Mouse (Mus musculus) urinary bladder, postnatal 10 days (tissue): ENCODE measurements at regions not wholly inside any gene's neighbourhood (a gene's known extent, or its start where the extent isn't known, plus 50 kb on each side); places are given as distances from the start of the nearest gene placed in this dataset.
"Not testable (repeated sequence)": the region's sequence is repeated elsewhere in the genome, so short reads cannot be mapped to it uniquely, and the experiment has no call there.

Experiments used
- DNase-seq: peaks from one replicate; pipeline ENCODE4 v3.0.0; 2022; ENCODE audit warnings: low spot score

DNA sequence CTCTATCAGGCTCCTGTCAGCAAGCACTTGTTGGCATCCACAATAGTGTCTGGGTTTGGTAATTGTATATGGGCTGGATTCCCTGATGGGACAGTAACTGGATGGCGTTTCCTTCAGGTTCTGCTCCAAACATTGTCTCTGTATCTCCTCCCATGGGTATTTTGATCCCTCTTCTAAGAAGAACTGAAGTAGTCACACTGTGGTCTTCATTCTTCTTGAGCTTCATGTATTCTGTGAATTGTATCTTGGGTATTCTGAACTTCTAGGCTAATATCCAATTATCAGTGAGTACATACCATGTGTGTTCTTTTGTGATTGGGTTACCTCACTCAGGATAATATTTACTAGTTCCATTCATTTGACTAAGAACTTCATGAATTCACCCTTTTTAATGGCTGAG lies 119.2 kb upstream of the Gm21119 start:
- DNase-seq: not testable (repeated sequence)

DNA sequence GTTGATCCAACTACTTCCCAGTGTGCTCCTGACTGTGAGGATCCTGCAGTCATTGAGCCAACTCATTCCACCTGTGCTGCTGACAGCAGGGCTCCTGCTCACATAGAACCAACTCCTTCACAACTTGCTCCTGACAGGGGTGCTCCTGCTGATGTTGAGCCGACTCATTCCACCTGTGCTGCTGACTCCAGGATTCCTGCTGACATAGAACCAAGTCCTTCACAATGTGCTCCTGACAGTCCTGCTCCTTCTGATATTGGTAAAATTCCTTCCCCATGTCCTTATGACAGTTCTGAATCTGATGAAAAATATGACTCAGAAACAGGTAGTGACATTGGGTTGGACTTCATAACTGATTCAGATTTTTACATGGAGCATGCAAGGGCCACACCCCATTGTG lies 100.8 kb upstream of the Gm21119 start:
- not testable (repeated sequence) for DNase-seq

DNA sequence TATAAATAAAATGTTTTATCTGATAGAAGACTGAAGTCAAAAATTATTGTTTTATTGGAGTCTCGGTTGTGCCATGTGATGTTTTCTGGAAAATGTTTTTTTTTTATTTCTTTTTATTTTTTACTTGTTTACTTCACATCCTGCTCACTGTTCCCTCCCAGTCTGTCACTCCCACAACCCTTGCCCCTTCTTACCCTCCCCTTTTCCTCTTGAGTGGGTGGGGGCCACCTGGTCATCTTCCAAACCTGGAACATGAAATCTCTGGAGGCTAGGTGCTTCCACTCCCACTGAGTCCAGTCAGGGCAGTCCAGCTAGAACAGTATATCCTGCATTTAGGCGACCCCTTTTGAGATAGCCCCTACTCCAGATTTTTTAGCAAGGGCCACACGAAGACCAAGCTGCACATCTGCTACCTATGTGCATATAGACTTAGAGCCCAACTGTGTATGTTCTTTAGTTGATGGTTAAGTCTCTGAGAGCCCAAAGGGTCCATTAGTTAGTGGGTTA lies 98.3 kb upstream of the Gm21119 start:
- DNase-seq: not testable (repeated sequence)

DNA sequence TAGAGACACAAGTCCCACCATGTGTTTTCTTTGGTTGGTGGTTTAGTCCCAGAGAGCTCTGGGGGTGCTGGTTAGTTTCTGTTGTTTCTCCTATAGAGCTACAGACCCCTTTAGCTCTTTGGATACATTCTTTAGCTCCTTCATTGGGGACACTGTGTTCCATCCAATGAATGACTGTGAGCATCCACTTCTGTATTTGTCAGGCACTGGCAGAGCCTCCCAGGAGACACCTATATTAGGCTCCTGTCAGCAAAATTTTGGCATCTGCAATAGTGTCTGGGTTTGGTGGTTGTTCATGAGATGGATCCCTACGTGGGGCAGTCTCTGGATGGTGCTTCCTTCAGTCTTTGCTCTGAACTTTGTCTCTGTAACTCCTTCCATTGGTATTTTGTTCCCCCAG lies 97.2 kb upstream of the Gm21119 start:
- DNase-seq: not testable (repeated sequence)

DNA sequence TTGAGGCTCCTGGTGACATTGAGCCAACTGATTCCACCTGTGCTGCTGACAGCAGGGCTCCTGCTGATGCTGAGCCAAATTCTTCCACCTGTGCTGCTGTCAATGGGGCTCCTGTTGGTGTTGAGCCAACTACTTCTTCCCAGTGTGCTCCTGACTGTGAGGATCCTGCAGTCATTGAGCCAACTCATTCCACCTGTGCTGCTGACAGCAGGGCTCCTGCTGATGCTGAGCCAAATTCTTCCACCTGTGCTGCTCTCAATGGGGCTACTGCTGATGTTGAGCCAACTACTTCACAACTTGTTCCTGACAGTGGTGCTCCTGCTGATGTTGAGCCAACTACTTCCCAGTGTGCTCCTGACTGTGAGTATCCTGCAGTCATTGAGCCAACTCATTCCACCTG lies 90.2 kb upstream of the Gm21119 start:
- not testable (repeated sequence) for DNase-seq

DNA sequence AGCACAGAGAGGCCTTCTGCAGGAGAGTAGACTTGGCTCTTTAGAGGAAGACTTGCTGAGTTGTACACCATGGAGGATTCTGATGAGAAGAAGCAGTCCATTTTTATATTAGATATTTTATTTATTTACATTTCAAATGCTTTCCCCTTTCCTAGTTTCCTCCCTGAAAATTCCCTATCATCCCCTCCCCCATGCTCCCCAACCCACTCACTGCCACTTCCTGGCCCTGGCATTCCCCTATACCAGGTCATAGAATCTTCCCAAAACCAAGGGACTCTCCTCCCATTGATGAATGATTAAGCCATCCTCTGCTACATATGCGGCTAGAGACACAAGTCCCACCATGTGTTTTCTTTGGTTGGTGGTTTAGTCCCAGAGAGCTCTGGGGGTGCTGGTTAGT lies 85.7 kb upstream of the Gm21119 start:
- not testable (repeated sequence) for DNase-seq

DNA sequence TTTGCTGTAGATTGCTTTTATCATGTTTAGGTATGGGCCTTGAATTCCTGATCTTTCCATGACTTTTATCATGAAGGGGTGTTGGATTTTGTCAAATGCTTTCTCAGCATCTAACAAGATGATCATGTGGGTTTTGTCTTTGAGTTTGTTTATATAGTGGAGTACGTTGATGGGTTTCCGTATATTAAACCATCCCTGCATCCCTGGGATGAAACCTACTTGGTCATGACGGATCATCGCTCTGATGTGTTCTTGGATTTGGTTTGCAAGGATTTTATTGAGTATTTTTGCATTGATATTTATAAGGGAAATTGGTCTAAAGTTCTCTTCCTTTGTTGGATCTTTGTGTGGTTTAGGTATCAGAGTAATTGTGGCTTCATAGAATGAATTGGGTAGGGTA lies 75.7 kb upstream of the Gm21119 start:
- not testable (repeated sequence) for DNase-seq

DNA sequence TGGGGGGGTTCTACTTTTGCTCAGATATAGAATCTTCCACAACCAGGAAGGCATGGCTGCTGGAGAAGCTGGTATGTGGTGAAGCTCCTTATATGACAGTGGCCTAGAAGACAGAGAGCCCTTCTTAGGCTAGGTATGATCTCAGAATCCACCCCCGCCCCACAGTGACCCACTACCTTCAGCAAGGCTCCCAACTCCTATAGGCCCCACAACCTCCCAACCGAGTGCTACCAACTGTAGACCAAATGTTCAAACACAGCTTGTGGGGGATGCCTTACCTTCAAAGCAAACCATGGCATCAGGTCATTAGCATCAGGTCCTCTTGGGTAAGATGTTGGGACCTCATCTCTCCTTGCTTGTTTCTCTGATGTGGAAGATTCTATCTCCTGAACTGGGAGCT lies 70.6 kb upstream of the Gm21119 start:
- not testable (repeated sequence) for DNase-seq

DNA sequence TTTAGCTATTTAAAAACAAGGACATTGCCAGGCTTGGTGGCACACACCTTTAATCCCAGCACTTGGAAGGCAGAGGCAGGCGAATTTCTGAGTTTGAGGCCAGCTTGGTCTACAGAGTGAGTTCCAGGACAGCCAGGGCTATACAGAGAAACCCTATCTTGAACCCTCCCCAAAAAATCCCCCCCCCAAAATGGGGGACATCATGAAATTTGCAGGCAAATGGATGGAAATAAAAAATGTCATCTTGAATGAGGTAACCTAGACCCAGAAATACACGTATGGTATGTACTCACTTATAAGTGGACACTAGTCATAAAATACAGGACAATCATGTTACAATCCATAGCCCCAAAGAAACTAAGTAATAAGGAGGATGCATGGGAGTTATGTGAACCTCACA lies 69.4 kb upstream of the Gm21119 start:
- not testable (repeated sequence) for DNase-seq

DNA sequence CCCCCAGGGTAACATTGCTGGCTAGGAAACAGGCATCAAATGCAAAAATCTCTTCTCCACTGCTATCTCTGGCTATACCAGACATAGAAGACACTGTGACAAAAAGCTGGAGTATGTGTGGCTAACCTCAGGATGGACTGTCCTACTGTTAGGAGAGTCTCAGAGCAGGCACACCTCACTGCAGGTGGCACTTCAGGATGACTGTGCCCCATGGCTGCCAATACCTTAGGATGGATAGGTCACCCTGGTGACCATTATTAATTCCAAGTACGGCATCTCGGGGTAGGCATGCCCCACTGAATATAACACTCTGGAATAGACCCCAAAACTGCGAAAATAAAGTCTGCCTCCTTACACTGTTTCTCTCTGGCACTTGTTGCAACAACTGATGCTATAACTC lies 68.3 kb upstream of the Gm21119 start:
- not testable (repeated sequence) for DNase-seq

DNA sequence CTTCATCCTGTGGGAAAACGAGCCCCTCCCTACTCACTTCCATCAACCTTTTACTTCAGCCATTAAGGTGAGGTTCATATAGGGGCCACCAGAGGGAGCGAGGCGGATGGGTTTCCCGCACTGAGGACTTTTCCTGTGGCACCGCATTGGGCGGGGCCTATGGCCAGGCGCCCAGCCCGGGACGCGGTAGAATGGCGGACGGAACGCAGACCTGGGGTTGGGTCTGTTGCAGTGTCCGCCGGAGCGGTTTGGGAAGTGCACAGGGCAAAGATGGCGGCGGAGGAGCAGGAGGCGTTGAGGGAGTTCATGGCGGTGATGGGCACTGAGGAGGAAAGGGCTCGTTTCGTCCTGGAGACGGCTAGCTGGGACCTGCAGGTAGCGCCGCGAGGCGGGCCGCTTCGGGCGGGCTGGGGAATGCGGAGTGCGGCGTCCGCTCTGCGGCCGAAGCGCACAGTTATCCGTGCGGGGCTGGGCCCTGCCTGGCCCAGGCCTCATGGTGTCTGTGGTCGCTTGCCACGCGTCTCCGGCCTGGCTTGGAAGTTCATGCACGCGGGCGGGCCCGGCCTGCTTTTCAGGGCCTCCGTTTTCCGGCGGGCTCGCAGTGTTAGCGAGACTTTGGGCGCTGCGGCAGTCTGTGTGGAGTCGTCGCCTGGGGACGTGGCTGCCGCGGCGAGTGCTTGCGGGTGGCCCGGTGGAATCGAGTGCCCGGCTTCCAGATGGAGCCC lies 64.5 kb upstream of the Gm21119 start:
- DNase-seq: peak; percentile 50

DNA sequence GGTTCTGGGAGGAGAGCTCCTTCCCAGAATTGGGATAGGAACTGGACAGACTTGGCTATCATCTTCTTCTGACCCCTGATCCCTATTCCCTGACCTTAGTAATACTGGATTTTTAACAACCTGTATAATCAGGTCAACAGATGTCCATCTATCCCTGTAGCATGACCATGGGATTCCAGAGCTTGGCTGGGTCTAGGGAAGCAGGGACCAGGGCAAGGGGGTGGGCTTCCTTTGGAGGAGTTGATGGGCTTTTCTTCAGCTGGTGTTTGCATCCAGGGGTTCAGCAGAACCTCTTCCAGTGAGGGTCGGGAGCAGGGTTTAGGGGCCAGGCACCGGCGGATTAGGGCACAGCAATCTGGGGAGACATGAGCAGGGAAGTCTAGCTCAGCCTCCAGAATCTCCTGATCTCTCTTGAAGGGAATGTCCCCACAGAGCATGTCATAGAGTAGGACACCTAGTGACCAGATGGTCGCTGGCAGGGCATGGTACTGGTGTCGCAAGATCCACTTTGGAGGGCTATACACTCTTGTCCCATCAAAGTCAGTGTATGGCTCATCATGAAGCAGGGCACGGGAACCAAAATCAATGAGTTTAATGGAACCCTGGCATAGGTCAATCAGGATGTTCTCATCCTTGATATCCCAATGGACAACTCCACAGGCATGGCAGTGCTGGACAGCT lies 58.1 kb upstream of the Gm21119 start:
- DNase-seq: not testable (repeated sequence)

DNA sequence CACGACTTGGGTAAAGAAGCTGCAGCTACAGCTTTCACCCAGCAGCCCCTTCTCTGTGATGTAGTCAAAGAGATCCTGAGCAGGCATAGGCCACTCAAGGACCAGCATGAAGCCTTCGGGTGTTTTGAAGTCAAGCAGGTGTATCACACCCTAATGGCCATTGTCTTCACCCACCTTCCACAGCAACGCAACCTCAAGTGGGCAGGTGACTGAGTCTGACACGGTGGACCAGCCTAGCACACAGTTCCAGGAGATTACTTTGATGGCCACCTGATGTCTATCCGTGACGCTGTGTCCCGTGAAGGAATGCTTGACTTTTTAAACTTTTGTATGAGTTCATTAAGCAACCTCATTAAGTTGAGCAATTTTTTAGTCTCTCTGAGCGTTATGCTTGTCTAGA lies 57.5 kb upstream of the Gm21119 start:
- DNase-seq: not testable (repeated sequence)

DNA sequence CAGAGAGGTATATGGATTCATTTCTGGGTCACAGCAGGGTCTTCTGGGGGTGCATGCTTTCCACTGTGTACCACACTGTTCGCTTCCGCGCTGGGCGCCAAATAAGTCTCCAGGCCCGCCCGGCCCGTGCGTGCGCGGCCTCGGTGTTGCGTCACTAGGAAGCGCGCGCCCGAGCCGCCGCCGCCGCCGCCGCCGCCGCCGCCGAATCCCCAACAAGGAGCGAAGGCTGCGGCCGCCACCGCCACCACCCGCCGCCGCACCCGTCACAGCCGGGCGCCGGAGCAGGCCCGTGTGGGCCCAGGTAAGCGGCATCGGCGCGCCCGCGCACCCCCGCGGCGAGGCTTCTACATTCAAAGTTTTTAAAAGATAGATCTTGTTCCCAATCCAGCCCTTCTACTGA lies 57.1 kb upstream of the Gm21119 start:
- not testable (repeated sequence) for DNase-seq
